8 mouse cellular contexts compared by ENCODE assay signal in genomic region chr10:79873715-79874289, GRCm38 (mm10). TPM values are rescaled to one million over a fixed set of nuclear protein-coding genes. Genes with fewer than 3 reads are reported as not detected.
DNase-seq lines count a peak whose midpoint lies in the region; ATAC-seq and TF ChIP-seq lines count a peak whose summit lies in the region.

No protein-coding gene starts in this region.

- WGBS in kidney, embryonic 16.5 days = 1% methylated on average over 26 of the region's 26 CpGs
- WGBS in hindbrain, embryonic 10.5 days = 1% methylated on average over 26 of the region's 26 CpGs
- WGBS in midbrain, embryonic 13.5 days = under 1% methylated on average over 26 of the region's 26 CpGs

- no peak for TF ChIP-seq POLR2A in brain, embryonic 14.5 days (IDR thresholded peaks at IDR 0.05; ENCODE audit: borderline replicate concordance, extremely low read depth, insufficient read depth, insufficient read length, poor library complexity, severe bottlenecking)

- peak overlapping the region; percentile 97 for H3K4me2 ChIP-seq in kidney, embryonic 16.5 days (replicated peaks; ENCODE audit: low read depth, low read length)
- H3K4me2 ChIP-seq in midbrain, embryonic 13.5 days (replicated peaks) = peak overlapping the region; percentile 97

- H3K4me3 ChIP-seq in kidney, embryonic 16.5 days (ENCODE audit: low read length) = peak overlapping the region; percentile 78
- peak overlapping the region; percentile 75 for H3K4me3 ChIP-seq in hindbrain, embryonic 10.5 days
- peak overlapping the region; percentile 77 for H3K4me3 ChIP-seq in midbrain, embryonic 13.5 days (replicated peaks)

- H3K4me1 ChIP-seq in kidney, embryonic 16.5 days (ENCODE audit: insufficient read depth, low read length) = peaks cover 32% of the 10 kb centered on the region
- H3K4me1 ChIP-seq in hindbrain, embryonic 10.5 days (replicated peaks) = peaks cover 46% of the 10 kb centered on the region
- H3K4me1 ChIP-seq in midbrain, embryonic 13.5 days (replicated peaks) = peaks cover 54% of the 10 kb centered on the region

- TF ChIP-seq CTCF in brain, embryonic 14.5 days (IDR thresholded peaks at IDR 0.05; ENCODE audit: borderline replicate concordance, extremely low read depth, insufficient read depth, insufficient read length) = no peak

- peak overlapping the region; percentile 66; the same call in 1 of the 2 replicates for H3K27ac ChIP-seq in kidney, embryonic 16.5 days (ENCODE audit: low read length)
- peak overlapping the region; percentile 98 for H3K27ac ChIP-seq in hindbrain, embryonic 10.5 days
- peak overlapping the region; percentile 95 for H3K27ac ChIP-seq in midbrain, embryonic 13.5 days

- peak overlapping the region; percentile 92 for H3K9ac ChIP-seq in kidney, embryonic 16.5 days (replicated peaks; ENCODE audit: low read length)
- H3K9ac ChIP-seq in midbrain, embryonic 13.5 days (replicated peaks) = peak overlapping the region; percentile 96

- peaks cover 6% of the 10 kb centered on the region for H3K36me3 ChIP-seq in kidney, embryonic 16.5 days (ENCODE audit: insufficient read depth, low read length)
- H3K36me3 ChIP-seq in hindbrain, embryonic 10.5 days = peaks cover 40% of the 10 kb centered on the region
- peaks cover 35% of the 10 kb centered on the region for H3K36me3 ChIP-seq in midbrain, embryonic 13.5 days

- DNase-seq in kidney, adult 18-20 months = no peak
- DNase-seq in brain, embryonic 14.5 days (ENCODE audit: low read depth) = peak; percentile 64
- no peak for DNase-seq in hindbrain, embryonic 10.5 days (ENCODE audit: low spot score)
- DNase-seq in frontal cortex, adult 2 months (ENCODE audit: extremely low spot score in 1 of 2, low spot score in 1 of 2) = no peak
- no peak for DNase-seq in frontal cortex, postnatal 25 days (ENCODE audit: low spot score in 2 of 2)

- ATAC-seq in kidney, embryonic 16.5 days (ENCODE audit: low FRiP score, low TSS enrichment) = peak; percentile 16; the same call in 1 of the 2 replicates
- ATAC-seq in midbrain, embryonic 13.5 days = peak; percentile 10
- ATAC-seq in megakaryocyte progenitor cell, adult 5-6 weeks (replicated peaks; ENCODE audit: poor library complexity) = no peak

- no peaks in the 10 kb centered on the region for H3K9me3 ChIP-seq in kidney, embryonic 16.5 days (ENCODE audit: low read length)
- no peaks in the 10 kb centered on the region for H3K9me3 ChIP-seq in hindbrain, embryonic 10.5 days
- no peaks in the 10 kb centered on the region for H3K9me3 ChIP-seq in midbrain, embryonic 13.5 days

- H3K27me3 ChIP-seq in kidney, embryonic 16.5 days (ENCODE audit: insufficient read depth, low read length) = no peaks in the 10 kb centered on the region
- H3K27me3 ChIP-seq in hindbrain, embryonic 10.5 days (ENCODE audit: insufficient read depth, poor library complexity, severe bottlenecking) = peaks cover 20% of the 10 kb centered on the region
- H3K27me3 ChIP-seq in midbrain, embryonic 13.5 days = no peaks in the 10 kb centered on the region

RNA-seq across cellular contexts. Expression of gene Prtn3, which starts 0.5 kb away (rescaled TPM):
- 7.9 and 8.2 TPM in 2 replicates for polyA plus RNA-seq in kidney, embryonic 16.5 days (2015; fragmentation: Nextera tagmentation; extraction: Ambion mirVana)
- 18.0 and 28.0 TPM in 2 replicates for polyA plus RNA-seq in brain, embryonic 14.5 days (2012; rRNA removed)
- polyA plus RNA-seq in hindbrain, embryonic 10.5 days (2016; fragmentation: Nextera tagmentation; extraction: Ambion mirVana) = 10.0 and 15.1 TPM in 2 replicates
- polyA plus RNA-seq in midbrain, embryonic 13.5 days (2015; fragmentation: Nextera tagmentation; extraction: Ambion mirVana) = 14.9 and 16.9 TPM in 2 replicates
- 3,382 and 3,510 TPM in 2 replicates for total RNA-seq in megakaryocyte progenitor cell, adult 5-6 weeks (2015)
- total RNA-seq in megakaryocyte progenitor cell, adult 5-6 weeks (2017) = 738 and 1,001 TPM in 2 replicates
- polyA plus RNA-seq in frontal cortex, adult 2 months (2012; rRNA removed) = 5.8 and 6.7 TPM in 2 replicates

RNA-seq across cellular contexts. Expression of gene Plppr3, which starts 0.6 kb away (rescaled TPM):
- polyA plus RNA-seq in kidney, embryonic 16.5 days (2015; fragmentation: Nextera tagmentation; extraction: Ambion mirVana) = 72.7 and 78.6 TPM in 2 replicates
- 805 and 1,208 TPM in 2 replicates for polyA plus RNA-seq in brain, embryonic 14.5 days (2012; rRNA removed)
- 122 and 205 TPM in 2 replicates for polyA plus RNA-seq in hindbrain, embryonic 10.5 days (2016; fragmentation: Nextera tagmentation; extraction: Ambion mirVana)
- polyA plus RNA-seq in midbrain, embryonic 13.5 days (2015; fragmentation: Nextera tagmentation; extraction: Ambion mirVana) = 426 and 432 TPM in 2 replicates
- 39.0 and 41.2 TPM in 2 replicates for total RNA-seq in megakaryocyte progenitor cell, adult 5-6 weeks (2015)
- total RNA-seq in megakaryocyte progenitor cell, adult 5-6 weeks (2017) = 93.9 and 96.9 TPM in 2 replicates
- 124 and 134 TPM in 2 replicates for polyA plus RNA-seq in frontal cortex, adult 2 months (2012; rRNA removed)

RNA-seq across cellular contexts. Expression of gene Elane, which starts 12.2 kb away (rescaled TPM):
- polyA plus RNA-seq in kidney, embryonic 16.5 days (2015; fragmentation: Nextera tagmentation; extraction: Ambion mirVana) = 0.60 and 0.76 TPM in 2 replicates
- 0.28 and 0.49 TPM in 2 replicates for polyA plus RNA-seq in brain, embryonic 14.5 days (2012; rRNA removed)
- not detected in 2 replicates for polyA plus RNA-seq in hindbrain, embryonic 10.5 days (2016; fragmentation: Nextera tagmentation; extraction: Ambion mirVana)
- not detected in 2 replicates for polyA plus RNA-seq in midbrain, embryonic 13.5 days (2015; fragmentation: Nextera tagmentation; extraction: Ambion mirVana)
- total RNA-seq in megakaryocyte progenitor cell, adult 5-6 weeks (2015) = 6,143 and 8,228 TPM in 2 replicates
- 2,359 and 2,989 TPM in 2 replicates for total RNA-seq in megakaryocyte progenitor cell, adult 5-6 weeks (2017)
- polyA plus RNA-seq in frontal cortex, adult 2 months (2012; rRNA removed) = 0.27 TPM in 1 of 2 replicates, not detected in the other

RNA-seq across cellular contexts. Expression of gene Cfd, which starts 16.9 kb away (rescaled TPM):
- polyA plus RNA-seq in kidney, embryonic 16.5 days (2015; fragmentation: Nextera tagmentation; extraction: Ambion mirVana) = not detected in 2 replicates
- polyA plus RNA-seq in brain, embryonic 14.5 days (2012; rRNA removed) = 0.60 and 0.81 TPM in 2 replicates
- not detected in 2 replicates for polyA plus RNA-seq in hindbrain, embryonic 10.5 days (2016; fragmentation: Nextera tagmentation; extraction: Ambion mirVana)
- not detected in 2 replicates for polyA plus RNA-seq in midbrain, embryonic 13.5 days (2015; fragmentation: Nextera tagmentation; extraction: Ambion mirVana)
- total RNA-seq in megakaryocyte progenitor cell, adult 5-6 weeks (2015) = 0.49 and 0.56 TPM in 2 replicates
- total RNA-seq in megakaryocyte progenitor cell, adult 5-6 weeks (2017) = 1.2 TPM in 1 of 2 replicates, not detected in the other
- polyA plus RNA-seq in frontal cortex, adult 2 months (2012; rRNA removed) = 1.1 and 3.5 TPM in 2 replicates

RNA-seq across cellular contexts. Expression of gene Ptbp1, which starts 19.6 kb away (rescaled TPM):
- polyA plus RNA-seq in kidney, embryonic 16.5 days (2015; fragmentation: Nextera tagmentation; extraction: Ambion mirVana) = 431 and 491 TPM in 2 replicates
- polyA plus RNA-seq in brain, embryonic 14.5 days (2012; rRNA removed) = 183 and 194 TPM in 2 replicates
- polyA plus RNA-seq in hindbrain, embryonic 10.5 days (2016; fragmentation: Nextera tagmentation; extraction: Ambion mirVana) = 288 and 338 TPM in 2 replicates
- polyA plus RNA-seq in midbrain, embryonic 13.5 days (2015; fragmentation: Nextera tagmentation; extraction: Ambion mirVana) = 106 and 116 TPM in 2 replicates
- 218 and 262 TPM in 2 replicates for total RNA-seq in megakaryocyte progenitor cell, adult 5-6 weeks (2015)
- total RNA-seq in megakaryocyte progenitor cell, adult 5-6 weeks (2017) = 172 and 187 TPM in 2 replicates
- 59.5 and 71.5 TPM in 2 replicates for polyA plus RNA-seq in frontal cortex, adult 2 months (2012; rRNA removed)
